Mouse (Mus musculus): ENCODE results near the gene Mvp. TPM values are rescaled to one million over a fixed set of nuclear protein-coding genes. Genes with fewer than 3 reads are reported as not detected.

The Mvp gene
- polyA plus RNA-seq, 1 experiment, result 0.87 TPM

GRCm38 (mm10) chr7:126961965-126962364 lies 52.5 kb downstream of the Mvp start:
- no peaks in the 10 kb centered on the region for H3K4me1 ChIP-seq (ENCODE audit: control insufficient read depth)
- H3K9me3 ChIP-seq (ENCODE audit: control insufficient read depth, low read length), result no peaks in the 10 kb centered on the region
- no peak overlapping the region for H3K4me3 ChIP-seq (replicated peaks)
- TF ChIP-seq TAL1 (IDR thresholded peaks at IDR 0.05; ENCODE audit: low read length) (no peak), GATA1 (IDR thresholded peaks at IDR 0.05; ENCODE audit: low read length) (no peak)
- no peaks in the 10 kb centered on the region for H3K36me3 ChIP-seq (ENCODE audit: control insufficient read depth)
- peaks cover 20% of the 10 kb centered on the region for H3K27me3 ChIP-seq (ENCODE audit: control insufficient read depth)

GRCm38 (mm10) chr7:126961095-126961494 lies 53.3 kb downstream of the Mvp start:
- Histone ChIP-seq H3K9me3 (ENCODE audit: control insufficient read depth, low read length) (no peaks in the 10 kb centered on the region), H3K4me1 (ENCODE audit: control insufficient read depth) (no peaks in the 10 kb centered on the region), H3K27me3 (ENCODE audit: control insufficient read depth) (peaks cover 20% of the 10 kb centered on the region), H3K36me3 (ENCODE audit: control insufficient read depth) (no peaks in the 10 kb centered on the region), H3K4me3 (replicated peaks) (no peak overlapping the region)
- TF ChIP-seq TAL1 (IDR thresholded peaks at IDR 0.05; ENCODE audit: low read length) (no peak), GATA1 (IDR thresholded peaks at IDR 0.05; ENCODE audit: low read length) (no peak)

GRCm38 (mm10) chr7:126959780-126960179 lies 54.6 kb downstream of the Mvp start:
- H3K9me3 ChIP-seq (ENCODE audit: control insufficient read depth, low read length), result no peaks in the 10 kb centered on the region
- peaks cover 20% of the 10 kb centered on the region for H3K27me3 ChIP-seq (ENCODE audit: control insufficient read depth)
- H3K4me1 ChIP-seq (ENCODE audit: control insufficient read depth), result no peaks in the 10 kb centered on the region
- H3K36me3 ChIP-seq (ENCODE audit: control insufficient read depth), result no peaks in the 10 kb centered on the region
- no peak for TF ChIP-seq TAL1 (IDR thresholded peaks at IDR 0.05; ENCODE audit: low read length)
- H3K4me3 ChIP-seq (replicated peaks), result no peak overlapping the region

- H3K27me3 ChIP-seq (ENCODE audit: control insufficient read depth), result peaks cover 29% of the 10 kb centered on the region
- peaks cover 6% of the 10 kb centered on the region for H3K4me1 ChIP-seq (ENCODE audit: control insufficient read depth)
- H3K36me3 ChIP-seq (ENCODE audit: control insufficient read depth), result no peaks in the 10 kb centered on the region
- no peaks in the 10 kb centered on the region for H3K9me3 ChIP-seq (ENCODE audit: control insufficient read depth, low read length)
- H3K4me3 ChIP-seq (replicated peaks), result no peak overlapping the region
- TF ChIP-seq TAL1 (IDR thresholded peaks at IDR 0.05; ENCODE audit: low read length) (no peak), GATA1 (IDR thresholded peaks at IDR 0.05; ENCODE audit: low read length) (no peak)
These were observed 59.3 kb downstream of the Mvp start for GRCm38 (mm10) chr7:126955125-126955524.

- H3K4me1 ChIP-seq (ENCODE audit: control insufficient read depth), result peaks cover 15% of the 10 kb centered on the region
- no peaks in the 10 kb centered on the region for H3K9me3 ChIP-seq (ENCODE audit: control insufficient read depth, low read length)
- TF ChIP-seq TAL1 (IDR thresholded peaks at IDR 0.05; ENCODE audit: low read length) (no peak), GATA1 (IDR thresholded peaks at IDR 0.05; ENCODE audit: low read length) (no peak)
- no peak overlapping the region for H3K4me3 ChIP-seq (replicated peaks)
- no peaks in the 10 kb centered on the region for H3K36me3 ChIP-seq (ENCODE audit: control insufficient read depth)
- H3K27me3 ChIP-seq (ENCODE audit: control insufficient read depth), result peaks cover 45% of the 10 kb centered on the region
These were observed 61.8 kb downstream of the Mvp start for GRCm38 (mm10) chr7:126952646-126953045.

GRCm38 (mm10) chr7:126951741-126952140 lies 62.7 kb downstream of the Mvp start:
- Histone ChIP-seq H3K4me3 (replicated peaks) (no peak overlapping the region), H3K27me3 (ENCODE audit: control insufficient read depth) (peaks cover 45% of the 10 kb centered on the region), H3K36me3 (ENCODE audit: control insufficient read depth) (no peaks in the 10 kb centered on the region), H3K4me1 (ENCODE audit: control insufficient read depth) (peaks cover 15% of the 10 kb centered on the region), H3K9me3 (ENCODE audit: control insufficient read depth, low read length) (no peaks in the 10 kb centered on the region)
- TF ChIP-seq GATA1 (IDR thresholded peaks at IDR 0.05; ENCODE audit: low read length) (no peak), TAL1 (IDR thresholded peaks at IDR 0.05; ENCODE audit: low read length) (no peak)

- H3K4me1 ChIP-seq (ENCODE audit: control insufficient read depth), result peaks cover 15% of the 10 kb centered on the region
- TF ChIP-seq GATA1 (IDR thresholded peaks at IDR 0.05; ENCODE audit: low read length) (no peak), TAL1 (IDR thresholded peaks at IDR 0.05; ENCODE audit: low read length) (no peak)
- no peaks in the 10 kb centered on the region; the same call in 1 of the 2 replicates for H3K36me3 ChIP-seq (ENCODE audit: control insufficient read depth)
- H3K9me3 ChIP-seq (ENCODE audit: control insufficient read depth, low read length), result no peaks in the 10 kb centered on the region
- peaks cover 45% of the 10 kb centered on the region for H3K27me3 ChIP-seq (ENCODE audit: control insufficient read depth)
- H3K4me3 ChIP-seq (replicated peaks), result no peak overlapping the region
These were observed 63.5 kb downstream of the Mvp start for GRCm38 (mm10) chr7:126950647-126951615.

- H3K36me3 ChIP-seq (ENCODE audit: control insufficient read depth), result peaks cover 3% of the 10 kb centered on the region
- H3K27me3 ChIP-seq (ENCODE audit: control insufficient read depth), result peaks cover 45% of the 10 kb centered on the region
- H3K9me3 ChIP-seq (ENCODE audit: control insufficient read depth, low read length), result no peaks in the 10 kb centered on the region
- peaks cover 15% of the 10 kb centered on the region for H3K4me1 ChIP-seq (ENCODE audit: control insufficient read depth)
- TF ChIP-seq GATA1 (IDR thresholded peaks at IDR 0.05; ENCODE audit: low read length) (no peak), TAL1 (IDR thresholded peaks at IDR 0.05; ENCODE audit: low read length) (no peak)
- H3K4me3 ChIP-seq (replicated peaks), result peak within 1 kb of the TSS; percentile 25
These were observed 64.4 kb downstream of the Mvp start, which contains the start of gene Sez6l2 for GRCm38 (mm10) chr7:126949793-126950646. Gene Sez6l2 (plus strand): TSS chr7:126950563.

GRCm38 (mm10) chr7:126949403-126949792 lies 65.0 kb downstream of the Mvp start, which contains the start of gene Asphd1:
Gene Asphd1 (minus strand): TSS chr7:126949582.
- Histone ChIP-seq H3K27me3 (ENCODE audit: control insufficient read depth) (peaks cover 45% of the 10 kb centered on the region), H3K36me3 (ENCODE audit: control insufficient read depth) (peaks cover 7% of the 10 kb centered on the region), H3K4me3 (replicated peaks) (peak within 1 kb of the TSS; percentile 25), H3K4me1 (ENCODE audit: control insufficient read depth) (peaks cover 15% of the 10 kb centered on the region), H3K9me3 (ENCODE audit: control insufficient read depth, low read length) (no peaks in the 10 kb centered on the region)
- no peak for TF ChIP-seq GATA1 (IDR thresholded peaks at IDR 0.05; ENCODE audit: low read length)
- TF ChIP-seq TAL1 (IDR thresholded peaks at IDR 0.05; ENCODE audit: low read length), result no peak

Data from erythroblast, embryonic 14.5 days (primary cell).